Mouse (Mus musculus): ENCODE measurements around the gene 1700001L19Rik. TPM values are rescaled to one million over a fixed set of nuclear protein-coding genes. Genes with fewer than 3 reads are reported as not detected.

The 1700001L19Rik gene
- total and polyA plus RNA-seq, 3 experiments, result not detected

DNA sequence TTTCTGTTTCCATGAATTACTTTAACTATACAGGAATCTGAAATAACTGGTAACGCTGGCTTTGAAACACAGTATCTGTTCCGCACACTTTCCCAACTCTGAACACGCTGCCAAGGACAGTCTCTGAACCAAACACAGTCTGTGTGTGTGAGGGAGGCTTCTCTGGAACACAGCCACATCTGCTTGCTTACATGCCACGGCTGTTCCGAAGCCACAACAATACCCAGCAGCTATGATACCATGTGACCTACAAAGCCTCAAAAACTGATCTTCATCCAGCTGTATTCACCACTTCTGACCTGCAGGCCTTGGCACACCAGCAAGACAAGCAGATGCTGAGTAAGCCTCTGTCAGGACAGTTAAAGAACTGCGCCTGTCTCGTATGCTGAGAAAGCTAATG lies 19.3 kb upstream of the 1700001L19Rik start:
- Histone ChIP-seq H3K4me3 (replicated peaks in 1 of 3; ENCODE audit: low read depth in 2 of 3, low read length in 2 of 3, poor library complexity in 1 of 3) (no peak overlapping the region), H3K9ac (ENCODE audit: insufficient read depth, low read depth) (no peak overlapping the region), H3K9me3 (replicated peaks; ENCODE audit: low read length) (no peaks in the 10 kb centered on the region), H3K4me2 (ENCODE audit: insufficient read depth, low read depth, poor library complexity, severe bottlenecking) (no peak overlapping the region), H3K27me3 (replicated peaks) (no peaks in the 10 kb centered on the region), H3K79me2 (replicated peaks; ENCODE audit: control insufficient read depth, extremely low read depth, insufficient read depth, poor library complexity, severe bottlenecking) (peaks cover 26% of the 10 kb centered on the region), H3K36me3 (replicated peaks in 1 of 2; ENCODE audit: control insufficient read depth in 1 of 2, insufficient read depth in 1 of 2, low read length in 1 of 2) (peaks cover 51 to 71% of the 10 kb centered on the region in 2 experiments), H3K27ac (ENCODE audit: insufficient read depth, low read depth) (no peak overlapping the region), H3K4me1 (ENCODE audit: control insufficient read depth in 1 of 2, insufficient read depth in 2 of 2) (peaks cover 0 to 18% of the 10 kb centered on the region in 2 experiments; a peak in 2 of 4 replicates)
- DNase-seq (ENCODE audit: extremely low read depth), result no peak
- TF ChIP-seq MAFK (IDR thresholded peaks at IDR 0.05; ENCODE audit: insufficient replicate concordance, low read length) (no peak), SMC3 (IDR thresholded peaks at IDR 0.05; ENCODE audit: low read depth, low read length) (no peak), TBP (conservative IDR thresholded peaks at IDR 0.05; ENCODE audit: low read depth, low read length) (no peak), POLR2A (IDR thresholded peaks at IDR 0.05; ENCODE audit: low read depth, low read length) (no peak), ZKSCAN1 (IDR thresholded peaks at IDR 0.05; ENCODE audit: borderline replicate concordance, low read depth, low read length) (no peak), JUN (IDR thresholded peaks at IDR 0.05; ENCODE audit: insufficient read depth, low read depth, low read length) (no peak), RAD21 (IDR thresholded peaks at IDR 0.05; ENCODE audit: low read depth, low read length) (no peak), CHD2 (IDR thresholded peaks at IDR 0.05; ENCODE audit: low read length) (no peak), ZMIZ1 (IDR thresholded peaks at IDR 0.05; ENCODE audit: low read depth, low read length) (no peak)
- dilution Hi-C loops (cut with MboI; ENCODE audit: extremely low pct_ligation_motif_present, extremely low pct_unique_long_range_greater_than_20kb, low sequenced_read_pairs), result no loop called here
- in situ Hi-C loops (cut with MboI; ENCODE audit: low pct_ligation_motif_present, low pct_unique_long_range_greater_than_20kb, low sequenced_read_pairs), result loop anchor here (25.0 kb wide), 1 partner anchor 1234 kb away; the partner anchor contains the start of gene Med10

DNA sequence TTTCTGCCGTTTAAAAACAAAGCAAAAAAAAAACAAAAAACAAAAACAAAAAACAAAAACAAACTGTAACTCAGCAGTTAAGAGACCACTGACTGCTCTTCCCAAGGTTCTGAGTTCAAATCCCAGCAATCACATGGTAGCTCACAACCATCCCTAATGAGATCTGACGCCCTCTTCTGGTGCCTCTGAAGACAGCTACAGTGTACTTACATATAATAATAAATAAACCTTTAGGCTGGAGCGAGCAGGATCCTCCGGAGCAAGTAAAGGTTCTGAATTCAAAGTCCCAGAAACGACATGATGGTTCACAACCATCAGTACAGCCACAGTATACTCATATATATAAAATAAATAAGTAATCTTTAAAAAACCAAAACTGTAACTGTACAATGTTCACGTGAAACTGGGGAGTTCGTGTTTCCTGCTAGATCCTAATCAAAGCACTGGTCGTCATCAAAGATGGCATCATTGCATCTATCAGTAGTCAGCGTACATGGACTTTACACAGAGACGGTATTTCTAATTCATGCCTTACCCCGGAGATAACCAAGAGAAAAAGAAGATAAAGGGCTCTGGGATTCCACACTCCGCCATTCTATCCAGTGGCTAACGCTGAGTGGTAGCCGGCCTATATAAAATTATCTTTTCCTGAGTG lies 16.0 kb upstream of the 1700001L19Rik start:
- DNase-seq (ENCODE audit: extremely low read depth), result peak; percentile 37
- peaks cover 52 to 69% of the 10 kb centered on the region in 2 experiments for H3K36me3 ChIP-seq (replicated peaks in 1 of 2; ENCODE audit: control insufficient read depth in 1 of 2, insufficient read depth in 1 of 2, low read length in 1 of 2)
- H3K4me3 ChIP-seq (replicated peaks in 1 of 3; ENCODE audit: low read depth in 2 of 3, low read length in 2 of 3, poor library complexity in 1 of 3), result peak overlapping the region; percentile 65 to 95 (median 90)

More for the DNA sequence above, 16.0 kb upstream of the 1700001L19Rik start:
- Histone ChIP-seq H3K4me1 (ENCODE audit: control insufficient read depth in 1 of 2, insufficient read depth in 2 of 2) (peaks cover 3 to 38% of the 10 kb centered on the region in 2 experiments; a peak in 3 of 4 replicates), H3K9ac (ENCODE audit: insufficient read depth, low read depth) (peak overlapping the region; percentile 78), H3K27me3 (replicated peaks) (no peaks in the 10 kb centered on the region), H3K79me2 (replicated peaks; ENCODE audit: control insufficient read depth, extremely low read depth, insufficient read depth, poor library complexity, severe bottlenecking) (peaks cover 38% of the 10 kb centered on the region), H3K4me2 (ENCODE audit: insufficient read depth, low read depth, poor library complexity, severe bottlenecking) (peak overlapping the region; percentile 51), H3K9me3 (replicated peaks; ENCODE audit: low read length) (no peaks in the 10 kb centered on the region), H3K27ac (ENCODE audit: insufficient read depth, low read depth) (no peak overlapping the region)
- in situ Hi-C loops (cut with MboI; ENCODE audit: low pct_ligation_motif_present, low pct_unique_long_range_greater_than_20kb, low sequenced_read_pairs) (loop anchor here (10.0 to 25.0 kb wide), 2 partner anchors 874 to 1231 kb away; partner anchors contain the start of gene Med10), dilution Hi-C loops (cut with MboI; ENCODE audit: extremely low pct_ligation_motif_present, extremely low pct_unique_long_range_greater_than_20kb, low sequenced_read_pairs) (no loop called here)
- TF ChIP-seq USF2 (conservative IDR thresholded peaks at IDR 0.05; ENCODE audit: low read depth, low read length) (no peak), POLR2AphosphoS2 (IDR thresholded peaks at IDR 0.05; ENCODE audit: low read depth, low read length) (no peak), CHD1 (IDR thresholded peaks at IDR 0.05; ENCODE audit: low read depth, low read length) (no peak), TCF12 (IDR thresholded peaks at IDR 0.05; ENCODE audit: low read depth, low read length) (no peak), RCOR1 (conservative IDR thresholded peaks at IDR 0.05; ENCODE audit: low read depth, low read length) (no peak), MEF2A (IDR thresholded peaks at IDR 0.05; ENCODE audit: borderline replicate concordance, low read depth, low read length) (no peak), SIN3A (IDR thresholded peaks at IDR 0.05; ENCODE audit: low read length) (no peak), ZC3H11A (IDR thresholded peaks at IDR 0.05; ENCODE audit: low read depth, low read length) (no peak), CTCF (conservative IDR thresholded peaks at IDR 0.05 in 1 of 2, IDR thresholded peaks at IDR 0.05 in 1 of 2; ENCODE audit: low read depth in 2 of 2, low read length in 2 of 2) (peak in 1 of 2 experiments; percentile 29; a peak in 2 of 4 replicates), SMC3 (IDR thresholded peaks at IDR 0.05; ENCODE audit: low read depth, low read length) (no peak), TBP (conservative IDR thresholded peaks at IDR 0.05; ENCODE audit: low read depth, low read length) (0 out of 2 replicates have a peak, but pooled peaks have one; percentile 11), POLR2A (IDR thresholded peaks at IDR 0.05; ENCODE audit: low read depth, low read length) (no peak), KAT2A (IDR thresholded peaks at IDR 0.05; ENCODE audit: insufficient replicate concordance, low read length) (no peak), CHD2 (IDR thresholded peaks at IDR 0.05; ENCODE audit: low read length) (no peak), MAZ (IDR thresholded peaks at IDR 0.05; ENCODE audit: low read depth, low read length) (no peak)

Measured in CH12.LX (cell line).